Mouse (Mus musculus) heart, embryonic 14.5 days (tissue): ENCODE data around the gene Bhlhe40. TPM values are rescaled to one million over a fixed set of nuclear protein-coding genes. Genes with fewer than 3 reads are reported as not detected.

ENCODE experiments used
- ATAC-seq: fragments of 200-750 bp; cut with Nextera tagmentation; 2 replicates; pipeline ENCODE4 v1.8.0; 2017; ENCODE audit warnings: low read depth, moderate TSS enrichment; ENCODE audit not compliant: insufficient number of reproducible peaks, insufficient read depth, low FRiP score
- H3K27ac ChIP-seq, 2 experiments: fragments of 200-500 bp in 1 of 2; fragments of 300-500 bp in 1 of 2; sonication (generic) in 1 of 2; replicated peaks in 1 of 2; 2 replicates each; pipeline ENCODE4 v1.5.1; 2012 to 2014; ENCODE audit warnings: low read depth in 2 of 2, low read length in 2 of 2, control low read depth in 1 of 2, mild to moderate bottlenecking in 1 of 2, mixed read lengths in 1 of 2; ENCODE audit not compliant: control insufficient read depth in 1 of 2, insufficient read depth in 1 of 2
- H3K27me3 ChIP-seq: fragments of 300-500 bp; sonication (generic); 2 replicates; pipeline ENCODE4 v1.6.1; 2014; ENCODE audit warnings: mild to moderate bottlenecking, low read length, control low read depth; ENCODE audit not compliant: control insufficient read depth, insufficient read depth
- H3K36me3 ChIP-seq: fragments of 300-500 bp; sonication (generic); 2 replicates; pipeline ENCODE4 v1.6.1; 2014; ENCODE audit warnings: mild to moderate bottlenecking, control low read depth, low read length, mixed read lengths; ENCODE audit not compliant: control insufficient read depth, insufficient read depth
- H3K4me1 ChIP-seq, 2 experiments: fragments of 200-500 bp in 1 of 2; fragments of 300-500 bp in 1 of 2; sonication (generic) in 1 of 2; 2 replicates each; pipeline ENCODE4 v1.6.1; 2012 to 2014; ENCODE audit warnings: low read length in 2 of 2, control low read depth in 1 of 2, mixed read lengths in 1 of 2; ENCODE audit not compliant: control insufficient read depth in 2 of 2, insufficient read depth in 2 of 2
- H3K4me2 ChIP-seq: fragments of 300-500 bp; sonication (generic); 2 replicates; pipeline ENCODE4 v1.6.1; 2014; ENCODE audit warnings: mild to moderate bottlenecking, low read length
- H3K4me3 ChIP-seq, 2 experiments: fragments of 200-500 bp in 1 of 2; fragments of 300-500 bp in 1 of 2; sonication (generic) in 1 of 2; 2 replicates each; pipeline ENCODE4 v1.5.1; 2012 to 2014; ENCODE audit warnings: low read length in 2 of 2, mild to moderate bottlenecking in 2 of 2, control low read depth in 1 of 2, low read depth in 1 of 2, moderate library complexity in 1 of 2; ENCODE audit not compliant: control insufficient read depth in 1 of 2, insufficient read depth in 1 of 2
- H3K9ac ChIP-seq: fragments of 300-500 bp; sonication (generic); 2 replicates; pipeline ENCODE4 v1.6.1; 2014; ENCODE audit warnings: mild to moderate bottlenecking, low read length
- H3K9me3 ChIP-seq: fragments of 300-500 bp; sonication (generic); 2 replicates; pipeline ENCODE4 v1.6.1; 2016; ENCODE audit warnings: low read length, control low read depth; ENCODE audit not compliant: control insufficient read depth
- WGBS: fragments of 180-500 bp; shearing (Covaris S2); extraction: QIAGEN DNeasy Blood & Tissue Kit; methylation state at CpG from one replicate; pipeline ENCODE4 v1.1.7; 2014; 5-methylcytosine and 5-hydroxymethylcytosine counted together
- polyA plus RNA-seq: library from polyadenylated mRNA; unstranded; fragments of >200 nt; fragmentation: Nextera tagmentation; extraction: Ambion mirVana; gene quantifications from 2 replicates; pipeline ENCODE4 v1.2.1, GENCODE M21; 2014

The Bhlhe40 gene
- polyA plus RNA-seq, 1 experiment from 2014 or later, result 20.9 TPM

DNA sequence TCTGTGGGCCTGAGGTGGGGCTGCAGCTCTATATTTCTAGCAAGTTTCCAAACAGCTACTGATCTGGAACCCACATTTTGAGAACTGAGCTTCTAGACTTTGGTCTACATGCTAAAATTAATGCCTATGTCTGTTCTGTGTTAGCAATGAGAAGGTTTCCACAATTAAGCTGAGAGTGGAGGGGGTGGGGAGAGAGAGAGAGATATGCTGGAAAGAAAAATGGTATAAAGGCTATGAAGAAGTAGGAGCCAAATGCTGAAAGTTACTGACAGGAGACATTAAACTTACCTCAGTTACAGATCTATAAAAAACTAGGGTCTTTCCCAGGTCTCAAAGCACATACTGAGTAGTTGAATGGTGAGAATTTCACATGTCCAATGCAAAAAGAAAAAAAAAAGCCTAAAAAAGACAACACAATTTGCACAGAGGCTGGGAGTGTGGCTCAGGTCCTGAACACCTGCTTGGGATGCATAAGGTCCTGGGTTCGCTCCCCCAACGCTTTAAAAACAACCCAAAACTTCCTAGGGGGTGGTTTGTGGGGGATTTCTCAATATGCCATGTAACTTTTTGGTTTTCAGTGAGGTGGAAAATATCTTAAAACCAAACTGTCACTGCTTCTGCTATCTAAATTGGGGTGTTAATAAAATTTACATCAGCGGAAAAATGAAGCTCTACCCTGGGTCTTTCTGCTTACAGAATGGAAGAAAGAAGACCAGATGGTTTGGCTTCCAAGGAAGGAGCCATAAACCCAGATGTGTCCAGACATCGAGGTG is 50.9 kb downstream of the Bhlhe40 start:
- no peaks in the 10 kb centered on the region for H3K27me3 ChIP-seq
- WGBS, result 76% methylated on average over 4 of the region's 4 CpGs

DNA sequence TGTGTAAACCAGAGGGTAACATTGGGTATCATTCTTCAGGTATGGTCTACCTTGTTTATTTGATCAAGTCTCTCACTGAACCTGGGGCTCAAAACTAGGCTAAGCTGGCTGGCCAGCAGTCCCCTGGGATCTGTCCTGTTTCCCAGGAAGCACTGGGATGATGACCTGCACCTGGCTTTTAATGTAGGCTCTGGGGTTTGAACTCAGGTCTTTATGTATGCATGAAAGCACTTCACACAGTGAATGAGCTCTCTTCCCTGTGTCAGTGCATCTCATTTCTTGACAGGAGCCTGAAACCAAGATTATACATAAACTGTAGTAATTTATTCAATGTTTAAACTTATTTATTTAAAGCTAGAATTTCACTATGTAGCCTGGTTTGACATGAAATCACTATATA is 51.7 kb downstream of the Bhlhe40 start:
- ATAC-seq, result no peak
- no peaks in the 10 kb centered on the region for H3K9me3 ChIP-seq
- H3K27ac ChIP-seq, result no peak overlapping the region
- no peak overlapping the region for H3K4me3 ChIP-seq
- H3K4me2 ChIP-seq, result no peak overlapping the region
- no peaks in the 10 kb centered on the region for H3K27me3 ChIP-seq
- peaks cover 0 to 2% of the 10 kb centered on the region in 2 experiments; a peak in 2 of 4 replicates for H3K4me1 ChIP-seq
- H3K9ac ChIP-seq, result no peak overlapping the region
- H3K36me3 ChIP-seq, result no peaks in the 10 kb centered on the region

More for the DNA sequence above, 50.9 kb downstream of the Bhlhe40 start:
- H3K4me2 ChIP-seq, result no peak overlapping the region
- no peak overlapping the region for H3K9ac ChIP-seq
- peaks cover 0 to 2% of the 10 kb centered on the region in 2 experiments; a peak in 2 of 4 replicates for H3K4me1 ChIP-seq
- H3K36me3 ChIP-seq, result no peaks in the 10 kb centered on the region
- H3K4me3 ChIP-seq, result no peak overlapping the region
- ATAC-seq, result no peak
- H3K9me3 ChIP-seq, result no peaks in the 10 kb centered on the region
- no peak overlapping the region for H3K27ac ChIP-seq

DNA sequence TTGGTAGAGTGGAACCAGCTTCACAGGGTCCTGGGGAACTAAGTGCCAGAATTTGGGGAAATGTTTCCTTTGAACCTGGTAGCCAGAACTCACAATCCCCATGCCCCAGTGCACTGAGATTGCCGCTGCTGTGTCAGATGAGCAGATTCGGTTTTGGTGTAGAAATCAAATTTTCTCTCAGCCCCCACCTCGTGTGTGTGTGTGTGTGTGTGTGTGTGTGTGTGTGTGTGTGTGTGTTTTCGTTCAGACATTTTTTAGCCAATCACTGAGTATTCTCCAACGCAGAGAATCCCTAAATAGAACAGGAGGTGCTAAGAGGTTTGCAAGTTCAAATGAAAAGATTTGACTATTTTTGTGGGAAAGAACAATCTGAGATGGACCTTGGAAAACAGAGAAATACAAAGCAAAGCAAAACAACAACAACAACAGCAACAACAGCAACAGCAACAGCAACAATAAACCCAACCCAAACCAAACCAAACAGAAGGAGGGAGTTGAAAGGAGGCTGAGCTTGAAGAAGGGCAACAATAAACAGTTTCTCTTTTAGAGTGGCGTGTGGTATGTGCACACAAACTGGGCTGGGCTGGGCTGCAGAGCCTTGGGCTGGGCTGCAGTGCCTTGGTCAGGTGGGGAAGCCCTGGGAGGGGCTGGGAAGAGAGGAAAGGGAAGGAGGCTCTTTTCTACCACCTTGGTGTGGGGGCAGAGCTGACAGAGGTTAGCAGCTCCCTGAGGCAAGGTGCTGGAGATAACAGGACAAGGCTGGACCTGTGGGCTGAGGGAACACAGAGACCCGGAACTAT is 52.9 kb downstream of the Bhlhe40 start:
- no peak overlapping the region for H3K4me3 ChIP-seq
- 46% methylated on average over 7 of the region's 7 CpGs for WGBS
- H3K36me3 ChIP-seq, result no peaks in the 10 kb centered on the region
- no peak overlapping the region for H3K4me2 ChIP-seq
- H3K9ac ChIP-seq, result no peak overlapping the region
- no peak for ATAC-seq
- peaks cover 0 to 2% of the 10 kb centered on the region in 2 experiments; a peak in 2 of 4 replicates for H3K4me1 ChIP-seq
- H3K9me3 ChIP-seq, result no peaks in the 10 kb centered on the region
- no peak overlapping the region for H3K27ac ChIP-seq
- no peaks in the 10 kb centered on the region for H3K27me3 ChIP-seq

Other genes starting within 250 kb of the Bhlhe40 start
- 71.5 and 72.0 TPM in 2 replicates for gene Arl8b, start 122.5 kb downstream of the Bhlhe40 start, polyA plus RNA-seq
- 15.9 and 17.6 TPM in 2 replicates for gene Edem1, start 168.0 kb downstream of the Bhlhe40 start, polyA plus RNA-seq